Mouse (Mus musculus) heart, embryonic 12.5 days (tissue): ENCODE data around the gene Gk5. TPM values are rescaled to one million over a fixed set of nuclear protein-coding genes. Genes with fewer than 3 reads are reported as not detected.
A peak's percentile ranks its signal among the peaks of the same experiment; 100 is the strongest.
"Not testable (repeated sequence)": the region's sequence is repeated elsewhere in the genome, so short reads cannot be mapped to it uniquely, and the experiment has no call there.

ENCODE experiments used
- ATAC-seq: fragments of 200-750 bp; cut with Nextera tagmentation; 2 replicates; pipeline ENCODE4 v1.8.0; 2017; ENCODE audit warnings: moderate TSS enrichment, moderate library complexity; ENCODE audit not compliant: insufficient number of reproducible peaks, low FRiP score
- H3K27ac ChIP-seq: fragments of 300-500 bp; sonication (generic); 2 replicates; pipeline ENCODE4 v1.5.1; 2016; ENCODE audit warnings: mild to moderate bottlenecking, moderate library complexity; ENCODE audit not compliant: poor library complexity, severe bottlenecking
- H3K27me3 ChIP-seq: fragments of 300-500 bp; sonication (generic); replicated peaks from 2 replicates; pipeline ENCODE4 v1.6.1; 2016; ENCODE audit warnings: mild to moderate bottlenecking, moderate library complexity
- H3K36me3 ChIP-seq: fragments of 300-500 bp; sonication (generic); 2 replicates; pipeline ENCODE4 v1.6.1; 2016; ENCODE audit warnings: mild to moderate bottlenecking, moderate library complexity
- H3K4me1 ChIP-seq: fragments of 300-500 bp; sonication (generic); replicated peaks from 2 replicates; pipeline ENCODE4 v1.6.1; 2016; ENCODE audit warnings: mild to moderate bottlenecking
- H3K4me2 ChIP-seq: fragments of 300-500 bp; sonication (generic); 2 replicates; pipeline ENCODE4 v1.6.1; 2016; ENCODE audit warnings: mild to moderate bottlenecking, moderate library complexity
- H3K4me3 ChIP-seq: fragments of 300-500 bp; sonication (generic); 2 replicates; pipeline ENCODE4 v1.5.1; 2016; ENCODE audit warnings: mild to moderate bottlenecking
- H3K9ac ChIP-seq: fragments of 300-500 bp; sonication (generic); 2 replicates; pipeline ENCODE4 v1.6.1; 2016; ENCODE audit warnings: mild to moderate bottlenecking, moderate library complexity
- H3K9me3 ChIP-seq: fragments of 300-500 bp; sonication (generic); replicated peaks from 2 replicates; pipeline ENCODE4 v1.6.1; 2016; ENCODE audit warnings: mild to moderate bottlenecking, moderate library complexity
- WGBS: fragments of 180-500 bp; shearing (Covaris S2); methylation state at CpG from one replicate; pipeline ENCODE4 v1.1.7; 2016; 5-methylcytosine and 5-hydroxymethylcytosine counted together
- polyA plus RNA-seq: library from polyadenylated mRNA; unstranded; fragments of >200 nt; fragmentation: Nextera tagmentation; extraction: Ambion mirVana; gene quantifications from 2 replicates; pipeline ENCODE4 v1.2.1, GENCODE M21; 2016

Gene Gk5
- polyA plus RNA-seq, 1 experiment from 2014 or later, result 5.7 TPM

DNA sequence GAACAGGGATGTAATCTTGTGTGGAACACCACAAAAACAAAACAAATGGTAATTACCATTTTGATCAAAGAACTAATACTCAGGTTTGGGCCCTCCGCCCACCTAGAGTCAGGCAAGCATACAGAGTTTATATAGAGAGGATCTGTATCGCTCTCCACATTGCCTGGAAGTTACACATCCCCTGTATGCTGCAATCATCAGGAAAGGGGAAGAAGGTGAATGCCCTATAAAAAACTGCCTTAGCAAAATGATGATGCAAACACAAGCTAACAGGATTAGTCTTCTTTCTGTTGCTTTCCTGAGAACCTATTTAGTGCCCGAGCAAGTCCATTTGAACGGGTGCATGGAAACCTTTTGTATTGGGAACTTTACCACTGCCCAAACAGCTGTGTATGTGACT lies 24.5 kb downstream of the Gk5 start:
- WGBS, result 87% methylated on average over 4 of the region's 4 CpGs
- Histone ChIP-seq H3K27ac (no peak overlapping the region), H3K27me3 (no peaks in the 10 kb centered on the region), H3K4me1 (no peaks in the 10 kb centered on the region), H3K4me2 (no peak overlapping the region), H3K36me3 (peaks cover 40% of the 10 kb centered on the region), H3K9ac (no peak overlapping the region), H3K4me3 (no peak overlapping the region), H3K9me3 (no peaks in the 10 kb centered on the region)
- no peak for ATAC-seq

DNA sequence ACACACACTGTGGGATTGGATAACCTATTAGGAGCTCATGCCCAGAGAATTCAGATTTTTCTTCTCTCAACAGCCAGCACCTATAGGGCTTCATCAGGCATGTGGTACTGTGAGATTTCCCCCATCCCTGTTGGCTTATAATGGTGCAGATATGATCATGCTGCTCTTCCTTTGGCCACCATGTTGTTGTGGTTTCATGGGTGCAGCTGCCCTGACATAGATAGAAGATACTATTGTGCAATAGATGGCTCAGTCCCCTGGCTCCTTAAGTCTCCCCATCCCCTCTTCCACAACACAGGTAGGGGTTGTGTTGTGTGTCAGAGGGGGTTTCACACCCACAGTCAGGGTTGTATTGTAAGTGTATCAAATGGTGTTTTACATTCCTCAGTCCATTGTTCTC lies 25.7 kb downstream of the Gk5 start:
- no peak overlapping the region for H3K4me2 ChIP-seq
- H3K36me3 ChIP-seq, result peaks cover 36% of the 10 kb centered on the region
- ATAC-seq, result no peak
- no peak overlapping the region for H3K4me3 ChIP-seq
- H3K27ac ChIP-seq, result no peak overlapping the region
- H3K4me1 ChIP-seq, result no peaks in the 10 kb centered on the region
- no peaks in the 10 kb centered on the region for H3K27me3 ChIP-seq
- no peak overlapping the region for H3K9ac ChIP-seq
- H3K9me3 ChIP-seq, result no peaks in the 10 kb centered on the region

DNA sequence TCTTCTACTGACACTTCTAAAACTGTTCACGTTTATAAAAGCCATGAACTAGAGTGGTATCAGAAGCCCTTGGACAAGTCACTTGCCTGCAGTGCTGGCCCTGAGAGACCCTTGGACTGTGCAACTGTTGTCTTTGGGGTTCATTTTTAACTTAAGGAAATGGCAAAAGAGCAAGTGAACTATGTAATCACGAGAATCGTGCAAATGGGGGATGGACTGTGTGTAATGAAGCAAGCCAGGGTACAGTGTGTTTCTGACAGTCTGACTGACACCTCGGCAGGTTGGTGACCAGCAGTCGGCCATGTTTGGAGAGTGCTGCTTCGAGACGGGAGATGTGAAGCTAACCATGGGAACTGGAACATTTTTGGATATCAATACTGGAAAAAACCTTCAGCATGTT lies 33.6 kb downstream of the Gk5 start:
- WGBS, result 85% methylated on average over 7 of the region's 7 CpGs
- Histone ChIP-seq H3K27me3 (no peaks in the 10 kb centered on the region), H3K9me3 (no peaks in the 10 kb centered on the region), H3K27ac (no peak overlapping the region), H3K4me1 (no peaks in the 10 kb centered on the region), H3K4me2 (no peak overlapping the region), H3K4me3 (no peak overlapping the region), H3K36me3 (peaks cover 45% of the 10 kb centered on the region), H3K9ac (no peak overlapping the region)
- no peak for ATAC-seq

DNA sequence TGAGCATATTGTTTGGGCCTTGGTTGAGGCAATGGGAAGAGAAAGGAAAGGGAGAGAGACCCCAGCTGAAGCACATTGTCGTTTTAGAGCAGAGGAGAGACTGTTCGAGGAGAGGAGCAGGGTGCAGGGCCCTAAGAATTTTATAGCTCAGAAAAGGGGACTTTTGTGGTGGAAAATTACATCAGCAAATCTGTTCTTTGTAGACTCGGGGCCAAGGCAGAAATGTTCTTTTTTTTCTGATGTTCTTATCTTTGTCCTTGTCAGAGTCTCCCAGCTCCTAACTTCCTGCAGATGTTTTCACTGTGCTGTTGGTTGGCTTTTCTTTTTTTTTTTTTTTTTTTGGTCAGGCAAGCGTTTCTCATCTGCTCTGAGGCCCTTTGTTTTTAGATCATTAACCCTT lies 39.3 kb downstream of the Gk5 start:
- Histone ChIP-seq H3K4me3 (no peak overlapping the region), H3K27me3 (no peaks in the 10 kb centered on the region), H3K4me1 (peaks cover 10% of the 10 kb centered on the region; the same call in 1 of the 2 replicates), H3K27ac (peak overlapping the region; percentile 59), H3K4me2 (peak overlapping the region; percentile 2; the same call in 1 of the 2 replicates), H3K9ac (no peak overlapping the region), H3K9me3 (no peaks in the 10 kb centered on the region), H3K36me3 (peaks cover 37% of the 10 kb centered on the region)
- 21% methylated on average over 4 of the region's 4 CpGs for WGBS
- ATAC-seq, result peak; percentile 67

DNA sequence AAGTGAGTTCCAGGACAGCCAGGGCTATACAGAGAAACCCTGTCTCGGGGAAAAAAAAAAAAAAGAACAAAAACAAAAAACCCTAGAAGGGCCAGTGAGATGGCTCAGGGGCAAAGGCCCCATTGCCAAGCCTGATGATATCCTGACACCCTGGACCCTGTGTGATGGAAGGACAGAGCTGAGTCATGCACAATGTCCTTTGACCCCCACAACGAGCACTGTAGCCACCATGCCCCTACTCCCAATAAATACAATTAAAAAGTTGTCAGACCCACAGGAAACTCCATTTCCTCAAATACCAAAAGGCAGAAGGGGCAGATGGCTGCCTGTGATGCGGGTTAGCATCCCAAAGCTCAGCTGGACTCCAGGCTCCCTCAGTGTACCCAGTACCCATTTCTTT lies 39.9 kb downstream of the Gk5 start:
- Histone ChIP-seq H3K27ac (peak overlapping the region; percentile 14; the same call in 1 of the 2 replicates), H3K9ac (no peak overlapping the region), H3K4me1 (peaks cover 10% of the 10 kb centered on the region; the same call in 1 of the 2 replicates), H3K27me3 (no peaks in the 10 kb centered on the region), H3K36me3 (peaks cover 31% of the 10 kb centered on the region), H3K9me3 (no peaks in the 10 kb centered on the region), H3K4me2 (no peak overlapping the region), H3K4me3 (no peak overlapping the region)
- whole genome bisulfite sequencing, result 56% methylated on average over 3 of the region's 3 CpGs
- ATAC-seq, result no peak

DNA sequence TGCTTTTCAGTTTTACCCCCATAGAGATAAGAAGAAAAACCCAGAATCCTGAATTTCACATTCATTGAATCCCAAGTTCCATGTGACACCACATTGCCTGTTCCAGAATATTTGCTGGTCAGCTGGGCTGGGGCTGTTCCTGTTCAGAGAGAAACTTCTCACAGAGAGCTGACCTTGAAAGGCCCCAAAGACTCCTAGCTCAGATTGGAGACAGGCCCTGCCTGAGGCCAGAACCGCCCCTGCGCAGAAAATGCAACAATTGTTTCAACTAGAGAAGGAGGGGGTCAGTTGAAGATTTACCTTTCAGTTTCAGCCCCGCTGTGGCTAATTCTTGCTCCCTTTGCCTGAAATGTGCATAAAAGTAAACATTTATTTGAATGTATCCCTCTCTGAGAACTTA lies 41.6 kb downstream of the Gk5 start:
- 76% methylated on average over 3 of the region's 3 CpGs for WGBS
- ATAC-seq, result no peak
- Histone ChIP-seq H3K4me2 (no peak overlapping the region), H3K9me3 (no peaks in the 10 kb centered on the region), H3K4me1 (peaks cover 10% of the 10 kb centered on the region; the same call in 1 of the 2 replicates), H3K4me3 (no peak overlapping the region), H3K27me3 (no peaks in the 10 kb centered on the region), H3K9ac (no peak overlapping the region), H3K27ac (no peak overlapping the region), H3K36me3 (peaks cover 20% of the 10 kb centered on the region)

DNA sequence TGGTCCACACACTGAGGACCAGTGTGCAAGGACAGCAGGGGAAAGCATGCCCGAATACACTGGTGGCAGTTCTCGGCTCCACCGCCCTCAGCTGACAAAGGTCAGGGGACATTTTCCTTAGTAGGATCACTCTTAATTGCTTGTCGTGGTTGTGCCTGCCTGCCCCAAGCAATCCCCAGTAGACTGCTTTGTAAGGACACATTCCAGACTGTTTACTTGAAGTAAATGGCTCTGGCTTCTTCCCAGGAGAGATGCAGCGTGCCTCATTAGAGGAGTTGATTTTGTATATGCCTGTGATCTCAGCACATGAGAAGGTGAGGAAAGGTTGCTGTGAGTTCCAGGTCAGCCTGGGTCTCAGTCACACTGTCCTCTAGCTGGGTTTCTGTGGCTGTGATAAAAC lies 43.3 kb downstream of the Gk5 start:
- no peak overlapping the region for H3K9ac ChIP-seq
- ATAC-seq, result no peak
- H3K27ac ChIP-seq, result no peak overlapping the region

DNA sequence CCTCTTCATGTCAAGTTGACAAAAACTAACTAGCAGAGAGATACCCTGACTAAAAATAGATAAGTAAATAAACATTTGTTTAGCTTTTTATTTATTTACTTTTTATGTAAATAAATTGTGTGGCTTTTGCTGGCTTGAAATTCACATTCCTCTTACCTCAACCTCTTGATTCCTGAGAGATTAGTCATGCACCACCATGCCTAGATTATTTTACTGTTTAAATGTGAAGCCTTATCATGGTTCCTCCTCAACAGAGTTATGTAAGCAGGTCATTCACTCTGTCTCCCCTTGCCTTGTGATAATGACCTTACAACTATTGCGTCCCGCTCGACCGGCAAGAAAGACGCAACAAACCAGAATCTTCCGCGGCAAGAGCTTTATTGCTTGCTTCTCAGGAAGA lies 44.3 kb downstream of the Gk5 start:
- 87% methylated on average over 7 of the region's 7 CpGs for WGBS
- H3K9ac ChIP-seq, result no peak overlapping the region
- H3K27ac ChIP-seq, result no peak overlapping the region
- no peaks in the 10 kb centered on the region for H3K27me3 ChIP-seq
- H3K36me3 ChIP-seq, result peaks cover 11% of the 10 kb centered on the region
- ATAC-seq, result no peak
- H3K4me3 ChIP-seq, result no peak overlapping the region
- H3K9me3 ChIP-seq, result no peaks in the 10 kb centered on the region
- no peak overlapping the region for H3K4me2 ChIP-seq
- H3K4me1 ChIP-seq, result peaks cover 10% of the 10 kb centered on the region; the same call in 1 of the 2 replicates

More for the DNA sequence above, 43.3 kb downstream of the Gk5 start:
- H3K4me1 ChIP-seq, result peaks cover 10% of the 10 kb centered on the region; the same call in 1 of the 2 replicates
- no peak overlapping the region for H3K4me2 ChIP-seq
- H3K4me3 ChIP-seq, result no peak overlapping the region
- H3K9me3 ChIP-seq, result no peaks in the 10 kb centered on the region
- WGBS, result 82% methylated on average over 5 of the region's 5 CpGs
- no peaks in the 10 kb centered on the region for H3K27me3 ChIP-seq
- peaks cover 11% of the 10 kb centered on the region for H3K36me3 ChIP-seq

DNA sequence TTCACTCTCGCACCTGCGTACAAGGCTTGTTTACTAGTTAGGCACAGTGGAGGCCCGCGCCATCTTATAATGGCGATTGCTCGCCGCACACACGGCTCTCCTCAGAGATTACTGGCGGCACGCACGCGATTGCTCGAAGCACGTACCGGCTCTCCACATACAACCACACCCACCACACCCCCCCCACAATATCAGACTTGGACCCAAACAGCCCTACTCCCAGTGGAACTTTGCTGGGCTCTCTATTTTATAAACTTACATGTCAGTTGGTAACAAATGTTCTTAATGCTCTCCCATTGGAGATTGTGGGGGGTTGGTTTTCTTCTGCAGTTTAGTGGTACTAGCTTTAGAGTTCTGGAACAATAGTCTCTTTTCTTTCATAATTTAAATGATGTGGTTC lies 44.8 kb downstream of the Gk5 start:
- H3K4me3 ChIP-seq, H3K9ac ChIP-seq, H3K4me1 ChIP-seq, H3K27ac ChIP-seq, H3K9me3 ChIP-seq, ATAC-seq, H3K4me2 ChIP-seq, H3K27me3 ChIP-seq: not testable (repeated sequence)
- WGBS, result 97% methylated on average over 15 of the region's 15 CpGs
- H3K36me3 ChIP-seq, result peaks cover 11% of the 10 kb centered on the region

DNA sequence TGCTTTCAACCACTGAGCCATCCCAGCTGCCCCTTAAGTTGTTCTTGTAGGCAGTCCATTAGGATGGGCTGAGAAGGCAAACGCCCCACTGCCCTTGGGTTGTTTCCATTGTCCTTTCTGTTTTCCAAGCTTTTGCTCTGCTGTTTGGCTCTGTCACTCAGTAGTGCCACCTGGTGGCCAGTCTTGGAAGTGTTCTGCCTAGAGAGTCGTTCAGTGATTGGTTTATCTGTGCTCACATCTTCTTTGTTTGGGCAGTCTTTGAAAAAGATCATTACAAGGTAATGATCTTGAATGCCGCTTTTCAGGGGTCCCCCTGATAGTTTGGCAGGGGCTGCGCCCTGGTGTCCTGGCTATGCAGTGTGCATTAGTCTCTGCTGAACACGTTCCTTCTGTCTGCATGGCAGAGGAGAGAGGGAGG lies 48.0 kb downstream of the Gk5 start:
- Histone ChIP-seq H3K4me2 (no peak overlapping the region), H3K4me1 (0 out of 2 replicates have a peak, but pooled peaks cover 1% of the 10 kb centered on the region), H3K36me3 (peaks cover 15% of the 10 kb centered on the region), H3K4me3 (no peak overlapping the region), H3K27ac (no peak overlapping the region), H3K9me3 (no peaks in the 10 kb centered on the region), H3K9ac (no peak overlapping the region), H3K27me3 (no peaks in the 10 kb centered on the region)
- peak; percentile 29; the same call in 1 of the 2 replicates for ATAC-seq
- 35% methylated on average over 5 of the region's 5 CpGs for WGBS

DNA sequence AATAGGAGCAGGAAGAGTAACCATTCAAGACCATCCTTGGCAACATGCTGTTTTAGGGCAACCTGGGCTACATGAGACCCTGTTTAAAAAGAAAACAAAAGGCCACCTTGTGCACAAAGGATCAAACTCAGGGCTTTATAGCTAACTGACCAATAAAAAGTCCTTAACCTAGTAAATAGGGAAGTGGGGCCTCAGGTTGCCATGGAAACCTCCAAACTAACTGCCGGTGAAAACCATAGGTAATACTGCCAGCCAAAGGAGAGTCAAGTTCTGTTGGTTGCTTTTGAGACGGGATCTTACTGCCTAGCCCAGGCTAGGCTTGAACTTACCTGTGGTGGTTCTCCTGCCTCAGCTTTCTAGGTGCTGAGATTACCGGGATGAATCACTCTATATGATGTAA lies 51.4 kb downstream of the Gk5 start:
- H3K4me3 ChIP-seq, result no peak overlapping the region
- H3K27me3 ChIP-seq, result no peaks in the 10 kb centered on the region
- peaks cover 10% of the 10 kb centered on the region for H3K36me3 ChIP-seq
- 0 out of 2 replicates have a peak, but pooled peaks cover 5% of the 10 kb centered on the region for H3K4me1 ChIP-seq
- no peak overlapping the region for H3K27ac ChIP-seq
- no peak overlapping the region for H3K9ac ChIP-seq
- 77% methylated on average over 3 of the region's 3 CpGs for WGBS
- no peak for ATAC-seq
- H3K4me2 ChIP-seq, result no peak overlapping the region
- H3K9me3 ChIP-seq, result no peaks in the 10 kb centered on the region

DNA sequence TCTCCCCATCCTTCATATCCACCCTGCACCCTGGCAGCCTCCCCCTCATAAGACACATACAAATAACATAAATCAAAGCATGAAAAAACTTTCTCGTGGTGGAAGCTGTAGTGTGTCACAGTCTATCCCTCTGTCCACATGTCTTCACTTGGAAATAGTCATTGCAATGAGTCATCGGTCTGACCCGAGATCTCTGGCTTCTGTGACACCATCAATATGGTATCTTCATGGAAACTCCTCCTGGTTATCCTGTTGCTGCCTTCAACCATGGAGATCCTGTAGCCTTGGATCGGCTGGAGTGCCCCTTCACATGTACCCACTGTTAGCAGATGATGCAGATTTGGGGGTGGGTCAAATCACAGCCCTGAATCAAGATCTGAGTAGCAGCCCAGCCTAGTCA lies 65.7 kb downstream of the Gk5 start:
- H3K4me1 ChIP-seq, result peaks cover 6% of the 10 kb centered on the region
- no peak overlapping the region for H3K9ac ChIP-seq
- WGBS, result 72% methylated on average over 4 of the region's 4 CpGs
- peaks cover 11% of the 10 kb centered on the region; the same call in 1 of the 2 replicates for H3K36me3 ChIP-seq
- no peak for ATAC-seq
- no peak overlapping the region for H3K4me3 ChIP-seq
- no peaks in the 10 kb centered on the region for H3K9me3 ChIP-seq
- H3K4me2 ChIP-seq, result no peak overlapping the region
- H3K27ac ChIP-seq, result no peak overlapping the region
- no peaks in the 10 kb centered on the region for H3K27me3 ChIP-seq
